Mouse (Mus musculus) liver, adult 2 months (tissue): ENCODE data around the gene Sgcg.

Experiments used
- CTCF ChIP-seq: fragments of 200-500 bp; IDR thresholded peaks from 2 replicates; pipeline ENCODE4 v1.5.1; 2011; ENCODE audit warnings: low read depth, low read length, control low read depth
- POLR2A ChIP-seq: fragments of 200-500 bp; IDR thresholded peaks from 2 replicates; pipeline ENCODE4 v1.6.1; 2011; ENCODE audit warnings: low read length, control low read depth; ENCODE audit not compliant: insufficient read depth; ENCODE audit errors: extremely low read depth

DNA sequence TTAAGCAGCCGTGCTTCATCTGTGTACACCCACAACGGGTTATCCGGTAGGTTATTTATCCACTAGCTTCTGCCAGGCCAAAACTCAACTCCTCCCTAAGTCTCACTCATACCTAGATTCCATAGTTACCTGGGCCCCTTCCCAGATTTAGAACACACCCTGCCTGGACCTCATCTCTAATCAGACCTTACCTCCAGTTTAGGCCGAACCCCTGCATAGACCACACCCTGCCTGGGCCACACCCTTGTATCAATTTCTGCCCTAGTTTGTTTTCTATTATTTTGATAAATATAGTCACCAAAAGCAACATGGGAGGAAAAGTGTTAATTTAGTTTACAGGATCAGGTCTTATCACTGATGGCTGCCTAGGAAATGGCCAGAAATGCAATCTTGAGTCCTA, 28.1 kb downstream of the Sgcg start:
- no peak for TF ChIP-seq POLR2A
- TF ChIP-seq CTCF, result no peak
